Mouse (Mus musculus) large intestine, adult 2 months (tissue): Measurements from ENCODE around the gene Sema4d. TPM values are rescaled to one million over a fixed set of nuclear protein-coding genes. Genes with fewer than 3 reads are reported as not detected.

Source experiments
- DNase-seq: peaks from one replicate; pipeline ENCODE4 v3.0.0-alpha.2; 2012; ENCODE audit warnings: low read depth, low spot score
- WGBS: fragments of 180-500 bp; shearing (Covaris S2); methylation state at CpG from one replicate; pipeline ENCODE4 v1.1.7; 2018; 5-methylcytosine and 5-hydroxymethylcytosine counted together
- polyA plus RNA-seq: library from polyadenylated mRNA; depleted of rRNA; stranded (reverse); fragments of >200 nt; gene quantifications from 2 replicates; pipeline ENCODE4 v1.2.3, GENCODE M21; 2012

Sema4d gene
- polyA plus RNA-seq, 1 experiment, result 17.9 TPM

GRCm38 (mm10) chr13:51737033-51737948, 56.3 kb downstream of the Sema4d start:
- 71% methylated on average over 20 of the region's 20 CpGs for WGBS
- DNase-seq, result no peak

- 65% methylated on average over 13 of the region's 13 CpGs for WGBS
- DNase-seq, result no peak
Observed at GRCm38 (mm10) chr13:51736007-51736911, 57.3 kb downstream of the Sema4d start.

- DNase-seq, result no peak
- WGBS, result 79% methylated on average over 4 of the region's 4 CpGs
Observed at GRCm38 (mm10) chr13:51734556-51734955, 59.0 kb downstream of the Sema4d start.

DNA sequence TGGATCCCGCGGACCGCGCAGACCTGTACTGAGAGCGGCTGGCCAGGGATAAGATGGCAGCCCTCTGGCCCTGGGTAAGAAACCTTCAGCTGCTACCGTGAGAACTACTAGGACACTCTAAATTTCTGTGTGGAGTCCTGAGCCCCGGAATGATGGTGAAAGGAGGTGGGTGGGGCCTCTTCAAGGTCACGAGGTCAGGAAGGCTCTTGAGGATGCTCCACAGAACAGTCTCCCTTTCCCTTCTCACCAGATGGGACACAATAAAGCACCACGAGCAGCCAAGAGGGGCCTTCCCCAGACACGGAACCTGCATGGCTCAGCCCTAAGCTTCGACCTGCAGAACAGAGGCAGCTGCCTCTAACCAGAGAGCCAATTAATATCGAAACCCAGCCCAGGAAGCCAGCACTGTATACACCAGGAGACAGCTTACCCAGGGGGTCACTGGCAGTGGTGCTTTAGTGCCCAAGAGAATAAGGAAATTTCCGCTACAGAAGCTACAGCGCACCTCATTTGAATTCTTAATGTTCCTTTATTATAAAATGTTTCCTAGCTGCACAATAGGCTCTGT, 61.4 kb downstream of the Sema4d start:
- 79% methylated on average over 14 of the region's 14 CpGs for WGBS

DNA sequence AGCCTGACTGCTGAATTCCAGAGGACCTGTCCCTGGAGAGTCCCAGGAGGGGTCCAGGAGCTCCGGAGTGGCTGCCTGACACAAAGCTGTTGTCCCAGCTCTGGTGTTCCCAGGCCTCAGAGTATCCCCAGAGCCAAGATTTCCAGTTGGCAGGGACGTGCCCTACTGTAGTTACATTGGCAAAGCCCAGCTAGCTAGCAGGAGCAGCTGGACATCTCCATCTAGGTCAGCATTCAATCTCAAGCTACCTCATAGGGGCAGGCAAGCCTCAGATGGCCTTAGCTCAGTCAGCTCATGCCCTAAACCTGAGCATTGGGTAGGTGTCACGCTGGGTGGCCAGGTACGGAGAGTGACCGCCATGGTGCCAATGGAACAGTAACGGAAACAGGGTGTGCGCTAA, 62.1 kb downstream of the Sema4d start:
- WGBS, result 92% methylated on average over 7 of the region's 7 CpGs
- no peak for DNase-seq

More for the DNA sequence above, 61.4 kb downstream of the Sema4d start:
- no peak for DNase-seq

DNA sequence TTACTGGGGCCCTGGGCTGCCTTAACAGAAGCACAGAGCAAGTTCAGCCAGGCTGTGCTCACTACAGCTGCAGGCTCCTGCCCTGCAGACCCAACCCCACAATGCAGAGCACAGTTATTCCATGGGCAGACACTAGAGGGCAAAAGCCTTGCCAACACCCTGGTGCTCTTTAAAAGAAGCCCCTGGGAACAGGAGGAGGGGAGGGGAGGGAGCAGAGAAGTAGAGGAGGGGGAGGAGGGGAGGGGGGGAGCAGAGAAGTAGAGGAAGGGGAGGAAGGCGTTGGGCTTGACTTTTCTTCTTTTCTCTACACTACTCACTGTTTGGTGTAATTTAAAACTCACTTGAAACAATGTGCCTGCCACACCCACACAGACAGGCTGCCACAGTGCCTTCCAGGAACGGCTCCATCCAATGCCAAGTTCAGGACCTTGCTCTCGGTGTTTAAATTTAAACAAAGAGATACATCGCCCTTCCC, 63.6 kb downstream of the Sema4d start:
- 23% methylated on average over 4 of the region's 4 CpGs for WGBS
- DNase-seq, result no peak

GRCm38 (mm10) chr13:51727364-51727763, 66.2 kb downstream of the Sema4d start:
- 67% methylated on average over 7 of the region's 7 CpGs for WGBS
- DNase-seq, result no peak

DNA sequence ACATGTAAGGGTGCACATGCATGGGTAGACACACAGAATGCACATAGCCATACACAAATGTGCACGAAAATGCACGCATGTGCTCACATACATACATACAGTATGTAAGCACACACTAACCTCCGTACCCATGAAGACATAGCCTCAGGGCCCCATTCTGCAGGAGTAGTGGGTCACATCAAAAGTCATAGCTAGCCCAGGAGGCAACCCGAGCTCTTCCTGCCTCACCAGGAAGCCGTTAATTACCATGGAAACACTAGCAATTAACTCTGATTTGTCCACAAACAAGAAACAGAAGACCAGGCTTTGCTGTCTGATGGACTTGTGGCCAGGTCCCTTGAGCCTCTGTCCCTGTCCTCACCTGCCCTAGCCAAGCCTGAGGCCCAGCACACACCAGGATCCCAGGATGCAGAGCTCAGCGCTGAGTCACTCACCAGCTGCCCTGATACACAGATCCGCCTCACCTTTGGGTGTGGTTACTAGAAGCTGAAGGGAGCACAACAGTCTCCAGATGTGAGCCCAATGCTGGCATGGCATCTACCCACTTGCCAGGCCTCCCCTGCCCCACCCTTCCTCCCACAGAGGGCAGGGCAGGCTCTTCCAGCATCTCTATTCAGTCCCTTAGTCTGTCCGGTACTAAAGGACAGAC, 67.5 kb downstream of the Sema4d start:
- DNase-seq, result no peak

DNA sequence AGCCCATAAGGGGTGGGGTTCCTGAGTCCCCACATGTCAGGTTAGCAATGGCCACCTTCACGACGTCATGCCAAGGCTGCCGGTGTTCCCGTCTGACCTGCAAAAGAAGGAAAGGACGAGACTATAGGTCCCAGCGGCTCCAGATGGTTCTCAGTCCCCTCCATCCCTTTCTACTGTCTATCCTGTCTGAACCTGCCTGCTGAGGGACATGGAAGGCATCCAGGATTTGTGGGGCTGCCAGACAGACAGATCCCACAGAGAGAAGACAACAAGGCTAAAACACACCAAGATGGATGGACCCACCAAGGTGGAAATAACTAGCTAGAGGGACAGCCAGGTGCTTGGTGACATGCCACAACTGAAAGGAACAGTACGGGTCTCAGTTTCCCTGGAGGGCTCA, 68.1 kb downstream of the Sema4d start:
- DNase-seq, result no peak
- 88% methylated on average over 7 of the region's 7 CpGs for WGBS

More for the DNA sequence above, 67.5 kb downstream of the Sema4d start:
- WGBS, result 52% methylated on average over 8 of the region's 8 CpGs

DNA sequence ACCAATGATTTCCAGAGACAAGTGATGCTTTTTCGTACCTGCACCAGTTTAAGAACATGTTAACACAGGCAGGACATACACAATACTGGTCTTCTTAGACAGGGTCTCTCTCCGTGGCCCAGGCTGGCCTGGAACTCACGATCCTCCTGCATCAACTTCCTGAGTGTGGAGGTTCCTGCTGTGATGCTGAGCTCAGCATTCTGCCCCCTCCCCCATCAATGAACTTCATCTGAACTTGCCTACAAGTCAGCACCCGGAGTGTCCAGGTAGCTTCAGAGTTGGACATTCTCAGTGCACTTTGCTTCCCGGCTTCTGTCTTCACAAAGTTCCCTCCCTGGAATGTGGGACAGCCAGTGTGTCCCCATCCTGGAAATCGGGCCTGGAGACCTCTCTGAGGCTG, 69.0 kb downstream of the Sema4d start:
- 85% methylated on average over 6 of the region's 6 CpGs for WGBS
- no peak for DNase-seq

GRCm38 (mm10) chr13:51723114-51723513, 70.4 kb downstream of the Sema4d start:
- 83% methylated on average over 5 of the region's 5 CpGs for WGBS

DNA sequence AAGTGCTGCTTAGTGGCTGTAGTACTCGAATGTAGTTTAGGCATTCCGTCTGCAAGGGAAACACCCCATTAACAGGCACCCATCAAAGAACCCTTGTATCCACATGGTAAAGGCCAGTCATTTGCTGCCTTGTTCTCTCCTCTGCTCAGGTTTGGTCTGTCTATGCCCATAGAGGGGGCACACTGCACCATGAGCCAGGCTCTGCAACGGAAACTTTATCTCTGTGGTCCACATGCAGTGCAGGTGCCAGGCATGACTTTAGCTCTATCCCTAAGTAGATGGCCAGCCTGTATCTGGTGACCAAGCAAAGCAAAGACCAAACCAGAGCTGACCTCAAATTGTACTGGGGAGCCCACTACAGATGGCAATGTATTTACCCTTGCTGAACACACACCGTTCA, 73.0 kb downstream of the Sema4d start:
- no peak for DNase-seq

More at GRCm38 (mm10) chr13:51723114-51723513, 70.4 kb downstream of the Sema4d start:
- no peak for DNase-seq

GRCm38 (mm10) chr13:51719256-51719655, 74.3 kb downstream of the Sema4d start:
- DNase-seq, result no peak
- 98% methylated on average over 3 of the region's 3 CpGs for WGBS

More for the DNA sequence above, 73.0 kb downstream of the Sema4d start:
- 88% methylated on average over 4 of the region's 4 CpGs for WGBS

DNA sequence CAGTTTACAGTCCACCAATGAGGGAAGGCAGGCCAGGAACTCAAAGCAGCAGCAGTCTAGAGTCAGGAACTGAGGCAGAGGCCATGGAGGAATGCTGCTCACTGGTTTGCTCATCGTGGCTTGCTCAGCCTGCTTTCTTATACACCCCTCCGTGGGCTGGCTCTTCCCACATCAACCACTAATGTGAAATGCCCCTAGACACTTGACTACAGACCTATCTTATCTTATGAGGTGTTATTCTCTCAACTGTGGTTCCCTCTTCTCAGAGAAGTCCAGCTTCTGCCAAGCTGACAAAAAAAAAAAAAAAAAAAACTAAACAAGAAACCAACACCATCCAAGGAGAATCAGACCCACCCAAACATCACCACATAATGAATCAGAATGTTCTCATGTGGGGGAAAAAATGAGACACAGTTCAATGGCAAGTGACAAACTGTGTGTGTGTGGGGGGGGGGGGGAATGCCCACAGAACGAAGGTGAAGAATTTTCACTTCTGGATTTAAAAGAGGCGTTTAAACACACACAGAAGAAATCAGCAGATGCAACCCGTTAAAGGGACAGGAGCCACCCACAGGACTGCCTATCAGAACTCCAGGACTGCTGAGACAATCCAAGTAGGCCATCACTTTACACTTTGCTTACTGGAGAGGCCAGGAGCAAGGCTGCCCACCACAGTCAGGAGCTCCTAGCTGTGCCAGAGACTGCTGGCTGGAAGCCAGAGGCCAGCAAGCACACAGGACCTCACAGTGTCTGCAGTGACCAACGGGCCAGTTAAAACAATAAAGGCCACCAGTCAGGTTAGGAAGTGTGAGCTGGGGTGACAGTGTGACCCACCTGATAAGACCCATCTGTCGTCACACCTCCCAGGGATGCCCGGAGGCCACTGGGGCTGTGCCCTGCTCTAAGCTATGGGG, 76.9 kb downstream of the Sema4d start:
- 71% methylated on average over 8 of the region's 8 CpGs for WGBS
- no peak for DNase-seq

DNA sequence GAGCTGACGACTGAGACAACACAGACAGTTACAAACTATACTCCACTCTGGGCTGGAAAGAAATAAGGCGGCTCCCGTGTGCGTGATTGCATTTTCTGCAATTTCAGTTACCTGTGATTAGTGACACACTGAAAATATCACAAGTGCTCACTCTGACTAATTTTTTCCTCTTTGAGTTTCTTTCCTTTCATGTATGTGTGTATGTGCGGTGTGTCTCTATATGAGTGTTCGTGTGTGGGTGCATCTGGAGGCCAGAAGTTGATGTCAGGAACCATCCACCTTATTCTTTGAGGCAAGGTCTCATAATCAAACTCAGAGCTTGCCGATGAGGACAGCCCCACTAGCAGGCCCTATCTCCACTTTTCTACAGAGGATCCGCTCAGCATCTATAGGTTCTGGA, 81.5 kb downstream of the Sema4d start:
- WGBS, result 96% methylated on average over 8 of the region's 8 CpGs
- no peak for DNase-seq

GRCm38 (mm10) chr13:51710738-51711137, 82.8 kb downstream of the Sema4d start:
- DNase-seq, result no peak
- whole genome bisulfite sequencing, result 51% methylated on average over 7 of the region's 7 CpGs

DNA sequence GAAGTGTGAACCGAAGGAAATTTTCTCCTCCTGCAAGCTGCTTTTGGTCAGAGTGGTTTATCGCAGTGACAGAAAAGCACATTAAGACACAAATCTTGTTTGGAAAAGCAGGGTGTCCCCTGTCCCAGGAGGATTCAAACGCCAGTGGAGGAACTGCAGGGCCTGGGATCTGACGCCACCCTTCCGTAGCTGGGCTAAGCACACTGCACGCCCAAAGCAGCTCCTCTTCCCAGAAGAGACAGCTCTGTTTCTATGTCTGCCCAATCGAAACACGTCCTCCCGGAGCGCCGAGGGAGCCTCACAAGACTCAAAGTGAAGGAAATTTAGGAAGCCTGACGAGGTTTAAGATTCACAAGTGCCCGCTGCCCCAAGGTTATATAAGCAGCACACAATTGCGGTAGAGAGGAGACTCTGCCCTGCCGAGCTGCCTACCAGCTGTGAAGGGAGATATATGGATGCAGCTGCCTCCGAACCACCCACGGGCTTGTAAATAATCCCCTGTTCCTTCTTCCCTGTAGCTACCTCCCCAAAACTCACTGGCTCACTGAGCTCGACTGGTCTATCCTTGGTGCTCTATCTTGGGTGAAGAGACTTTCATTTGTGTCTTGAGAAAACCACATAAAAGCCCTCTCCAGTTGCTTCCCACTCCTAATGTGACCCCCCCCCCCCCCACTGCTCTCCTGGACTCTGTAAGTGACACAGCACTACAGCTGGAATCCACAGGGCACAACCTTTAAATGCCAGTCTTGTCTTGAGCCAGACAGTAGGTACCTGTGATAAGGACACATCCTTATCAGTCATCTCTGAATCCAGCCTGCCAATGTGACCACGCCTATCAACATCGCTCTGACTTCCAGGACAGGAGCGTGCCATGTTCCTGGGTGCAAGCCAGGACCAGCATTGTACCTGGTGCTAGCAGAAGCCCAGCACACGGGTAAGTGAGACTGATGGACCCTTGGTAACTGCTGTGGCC, 87.4 kb downstream of the Sema4d start:
- WGBS, result 69% methylated on average over 22 of the region's 22 CpGs
- DNase-seq, result no peak
